Mouse (Mus musculus) thymus, adult 2 months (tissue): ENCODE data around the gene Phex.

Experiments used
- CTCF ChIP-seq: fragments of 200-500 bp; IDR thresholded peaks from 2 replicates; pipeline ENCODE4 v1.5.1; 2012; ENCODE audit warnings: mild to moderate bottlenecking, control low read depth, low read length, moderate library complexity, borderline replicate concordance; ENCODE audit not compliant: control insufficient read depth, poor library complexity, insufficient read depth; ENCODE audit errors: extremely low read depth
- POLR2A ChIP-seq: fragments of 200-500 bp; IDR thresholded peaks from 2 replicates; pipeline ENCODE4 v1.6.1; 2012; ENCODE audit warnings: mild to moderate bottlenecking, low read length, control low read depth, moderate library complexity; ENCODE audit not compliant: control insufficient read depth, poor library complexity, insufficient read depth; ENCODE audit errors: extremely low read depth

DNA sequence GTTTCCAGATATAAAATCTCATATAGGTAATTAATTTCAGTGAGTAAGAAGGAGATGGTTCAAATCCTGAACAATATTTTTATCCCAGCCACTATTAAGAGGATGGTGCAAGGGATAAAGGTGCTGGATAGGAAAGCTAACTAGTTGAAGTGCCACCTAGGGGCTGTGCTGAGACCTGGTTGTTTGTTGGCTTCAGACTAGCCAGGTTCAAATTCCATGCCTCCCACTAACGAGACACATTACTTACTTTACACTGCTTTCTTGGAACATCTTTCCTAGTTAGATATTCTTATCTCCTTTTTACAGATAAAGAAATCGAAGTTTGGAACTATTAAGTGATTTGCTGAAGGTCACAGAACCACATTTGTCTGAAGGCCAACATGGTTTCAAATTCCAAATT lies 4.3 kb upstream of the Phex start:
- TF ChIP-seq CTCF (no peak), POLR2A (no peak)
